Mouse (Mus musculus) adrenal gland, postnatal 4 days (tissue): Measurements from ENCODE around the gene Eya3. TPM values are rescaled to one million over a fixed set of nuclear protein-coding genes. Genes with fewer than 3 reads are reported as not detected.
A peak's percentile ranks its signal among the peaks of the same experiment; 100 is the strongest.
"Not testable (repeated sequence)": the region's sequence is repeated elsewhere in the genome, so short reads cannot be mapped to it uniquely, and the experiment has no call there.

Experiments
- DNase-seq, 2 experiments: peaks; one replicate each; pipeline ENCODE4 v3.0.0; 2021 to 2022; ENCODE audit warnings: low spot score in 2 of 2, mixed read lengths in 2 of 2
- total RNA-seq, 2 experiments: library from RNA; stranded (reverse); gene quantifications; 2 replicates each; pipeline ENCODE4 v1.2.3; 2021

The Eya3 gene
- total RNA-seq, 2 experiments from 2014 or later: 24.3 to 27.3 TPM

GRCm38 (mm10) chr4:132735894-132736293 is 97.1 kb downstream of the Eya3 start:
- no peak for DNase-seq

GRCm38 (mm10) chr4:132737154-132737553 is 98.4 kb downstream of the Eya3 start:
- not testable (repeated sequence) for DNase-seq

GRCm38 (mm10) chr4:132741491-132741890 is 102.7 kb downstream of the Eya3 start:
- DNase-seq: no peak

- no peak for DNase-seq
Measured at GRCm38 (mm10) chr4:132743992-132744911, 105.5 kb downstream of the Eya3 start.

GRCm38 (mm10) chr4:132746911-132747517 is 108.2 kb downstream of the Eya3 start:
- DNase-seq: no peak

- no peak for DNase-seq
Measured at GRCm38 (mm10) chr4:132747664-132748259, 109.0 kb downstream of the Eya3 start.

GRCm38 (mm10) chr4:132748778-132749177 is 110.0 kb downstream of the Eya3 start:
- DNase-seq: no peak

GRCm38 (mm10) chr4:132749258-132749982 is 110.6 kb downstream of the Eya3 start:
- no peak for DNase-seq

GRCm38 (mm10) chr4:132752992-132753391 is 114.2 kb downstream of the Eya3 start:
- no peak for DNase-seq

GRCm38 (mm10) chr4:132756974-132757373 is 118.2 kb downstream of the Eya3 start, which contains the start of gene Smpdl3b:
Gene Smpdl3b, minus strand, starts transcription at chr4:132757252.
- peak; percentile 30 to 53 for DNase-seq

GRCm38 (mm10) chr4:132757633-132758351 is 119.0 kb downstream of the Eya3 start:
- DNase-seq: no peak

- DNase-seq: no peak
Measured at GRCm38 (mm10) chr4:132760296-132760695, 121.5 kb downstream of the Eya3 start.

- no peak for DNase-seq
Measured at GRCm38 (mm10) chr4:132762602-132763001, 123.8 kb downstream of the Eya3 start.

- DNase-seq: not testable (repeated sequence)
Measured at GRCm38 (mm10) chr4:132763125-132763524, 124.3 kb downstream of the Eya3 start.

- peak; percentile 93 to 95 for DNase-seq
Measured at GRCm38 (mm10) chr4:132767914-132768876, 129.4 kb downstream of the Eya3 start, which contains the start of gene Rpa2. Gene Rpa2, plus strand, starts transcription at chr4:132768332.

- DNase-seq: no peak
Measured at GRCm38 (mm10) chr4:132771776-132772175, 133.0 kb downstream of the Eya3 start.
